Mouse (Mus musculus): ENCODE measurements around the gene Tm9sf3.

DNA sequence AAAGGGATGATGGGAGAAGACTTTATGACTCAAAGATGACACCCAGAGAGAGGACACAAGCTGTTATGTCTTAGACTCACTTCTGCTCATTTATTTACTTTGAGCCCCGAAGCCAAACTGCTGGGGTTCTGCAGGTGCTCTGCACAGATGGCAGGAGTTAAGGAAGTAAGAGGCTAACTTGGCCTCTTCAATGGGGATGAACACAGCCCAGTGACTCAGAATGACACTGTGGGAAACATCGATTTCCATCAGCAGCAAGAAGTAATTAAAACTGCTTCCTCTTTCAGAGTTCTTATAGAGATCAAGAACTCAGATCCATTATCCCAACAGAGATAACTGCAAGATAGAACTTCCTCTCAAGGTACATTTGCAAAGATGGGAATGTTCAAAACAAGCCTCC is 86.9 kb downstream of the Tm9sf3 start:
- no peak for TF ChIP-seq MAZ (IDR thresholded peaks at IDR 0.05; ENCODE audit: low read depth, low read length)
- no peak for TF ChIP-seq GATA1 (IDR thresholded peaks at IDR 0.05; ENCODE audit: low read depth, low read length)
- no peak for TF ChIP-seq MAFK (IDR thresholded peaks at IDR 0.05; ENCODE audit: borderline replicate concordance, low read depth, low read length)
- no peak for TF ChIP-seq POLR2A (IDR thresholded peaks at IDR 0.05; ENCODE audit: control insufficient read depth in 1 of 2, insufficient read depth in 1 of 2, low read depth in 1 of 2, low read length in 2 of 2, poor library complexity in 1 of 2)
- TF ChIP-seq EP300 (IDR thresholded peaks at IDR 0.05; ENCODE audit: low read depth in 1 of 2, low read length in 2 of 2) = no peak
